Mouse (Mus musculus): Measurements from ENCODE around the gene Trim41. TPM values are rescaled to one million over a fixed set of nuclear protein-coding genes. Genes with fewer than 3 reads are reported as not detected.

Gene Trim41
- total RNA-seq (2014; fragmentation: Nextera tagmentation): 13.8 and 20.2 TPM in 2 replicates
- total RNA-seq (2017): 55.5 and 56.5 TPM in 2 replicates
- polyA plus RNA-seq (2012): 50.4 and 56.6 TPM in 2 replicates

GRCm38 (mm10) chr11:48816800-48817665, at the start of gene Trim41:
Gene Trim41, minus strand, starts transcription at chr11:48817353.
- Histone ChIP-seq H3K27me3 (ENCODE audit: insufficient read depth, low read length) (no peaks in the 10 kb centered on the region), H3K9me3 (replicated peaks) (no peaks in the 10 kb centered on the region), H3K4me3 (ENCODE audit: low read depth, low read length) (peak within 1 kb of the TSS; percentile 99), H3K4me1 (ENCODE audit: insufficient read depth, low read depth, low read length) (peaks cover 66% of the 10 kb centered on the region), H3K36me3 (replicated peaks) (peaks cover 40% of the 10 kb centered on the region)
- TF ChIP-seq GATA1 (IDR thresholded peaks at IDR 0.05; ENCODE audit: borderline replicate concordance, low read length) (no peak), POLR2AphosphoS5 (IDR thresholded peaks at IDR 0.05; ENCODE audit: insufficient replicate concordance, low read depth, low read length) (no peak), GATA2 (IDR thresholded peaks at IDR 0.05; ENCODE audit: borderline replicate concordance, low read depth, low read length) (no peak), TAL1 (conservative IDR thresholded peaks at IDR 0.05; ENCODE audit: low read depth, low read length) (no peak), CTCF (IDR thresholded peaks at IDR 0.05; ENCODE audit: low read depth, low read length) (no peak)
- ATAC-seq (ENCODE audit: extremely low read depth, insufficient number of reproducible peaks, low FRiP score, poor library complexity, severe bottlenecking) (peak; percentile 84), DNase-seq (ENCODE audit: low spot score) (peak; percentile 89)

GRCm38 (mm10) chr11:48866481-48866880, 49.3 kb upstream of the Trim41 start:
- Histone ChIP-seq H3K36me3 (replicated peaks) (peaks cover 51% of the 10 kb centered on the region), H3K9me3 (replicated peaks) (no peaks in the 10 kb centered on the region), H3K27me3 (ENCODE audit: insufficient read depth, low read length) (no peaks in the 10 kb centered on the region), H3K4me1 (ENCODE audit: insufficient read depth, low read depth, low read length) (peaks cover 42% of the 10 kb centered on the region), H3K4me3 (ENCODE audit: low read depth, low read length) (no peak overlapping the region)
- ATAC-seq (ENCODE audit: extremely low read depth, insufficient number of reproducible peaks, low FRiP score, poor library complexity, severe bottlenecking): no peak
- TF ChIP-seq POLR2AphosphoS5 (IDR thresholded peaks at IDR 0.05; ENCODE audit: insufficient replicate concordance, low read depth, low read length): no peak
- no peak for TF ChIP-seq TAL1 (conservative IDR thresholded peaks at IDR 0.05; ENCODE audit: low read depth, low read length)
- TF ChIP-seq CTCF (IDR thresholded peaks at IDR 0.05; ENCODE audit: low read depth, low read length): no peak
- no peak for TF ChIP-seq GATA1 (IDR thresholded peaks at IDR 0.05; ENCODE audit: borderline replicate concordance, low read length)
- no peak for TF ChIP-seq GATA2 (IDR thresholded peaks at IDR 0.05; ENCODE audit: borderline replicate concordance, low read depth, low read length)
- no peak for DNase-seq (ENCODE audit: low spot score)

GRCm38 (mm10) chr11:48863808-48864207, 46.7 kb upstream of the Trim41 start:
- Histone ChIP-seq H3K4me3 (ENCODE audit: low read depth, low read length) (no peak overlapping the region), H3K27me3 (ENCODE audit: insufficient read depth, low read length) (no peaks in the 10 kb centered on the region), H3K4me1 (ENCODE audit: insufficient read depth, low read depth, low read length) (peaks cover 31% of the 10 kb centered on the region), H3K9me3 (replicated peaks) (no peaks in the 10 kb centered on the region), H3K36me3 (replicated peaks) (peaks cover 51% of the 10 kb centered on the region)
- no peak for DNase-seq (ENCODE audit: low spot score)
- TF ChIP-seq GATA2 (IDR thresholded peaks at IDR 0.05; ENCODE audit: borderline replicate concordance, low read depth, low read length): no peak
- TF ChIP-seq CTCF (IDR thresholded peaks at IDR 0.05; ENCODE audit: low read depth, low read length): no peak
- TF ChIP-seq GATA1 (IDR thresholded peaks at IDR 0.05; ENCODE audit: borderline replicate concordance, low read length): no peak
- ATAC-seq (ENCODE audit: extremely low read depth, insufficient number of reproducible peaks, low FRiP score, poor library complexity, severe bottlenecking): no peak

- peaks cover 32% of the 10 kb centered on the region for H3K4me1 ChIP-seq (ENCODE audit: insufficient read depth, low read depth, low read length)
- TF ChIP-seq GATA2 (IDR thresholded peaks at IDR 0.05; ENCODE audit: borderline replicate concordance, low read depth, low read length) (no peak), TAL1 (conservative IDR thresholded peaks at IDR 0.05; ENCODE audit: low read depth, low read length) (no peak), CTCF (IDR thresholded peaks at IDR 0.05; ENCODE audit: low read depth, low read length) (no peak)
- DNase-seq (ENCODE audit: low spot score) (no peak), ATAC-seq (ENCODE audit: extremely low read depth, insufficient number of reproducible peaks, low FRiP score, poor library complexity, severe bottlenecking) (no peak)
- H3K9me3 ChIP-seq (replicated peaks): no peaks in the 10 kb centered on the region
- no peaks in the 10 kb centered on the region for H3K27me3 ChIP-seq (ENCODE audit: insufficient read depth, low read length)
- H3K36me3 ChIP-seq (replicated peaks): peaks cover 45% of the 10 kb centered on the region
- no peak overlapping the region for H3K4me3 ChIP-seq (ENCODE audit: low read depth, low read length)
These were observed 45.7 kb upstream of the Trim41 start for GRCm38 (mm10) chr11:48862784-48863319.

- Histone ChIP-seq H3K4me1 (ENCODE audit: insufficient read depth, low read depth, low read length) (peaks cover 39% of the 10 kb centered on the region), H3K36me3 (replicated peaks) (peaks cover 9% of the 10 kb centered on the region), H3K27me3 (ENCODE audit: insufficient read depth, low read length) (no peaks in the 10 kb centered on the region), H3K4me3 (ENCODE audit: low read depth, low read length) (no peak overlapping the region), H3K9me3 (replicated peaks) (no peaks in the 10 kb centered on the region)
- TF ChIP-seq POLR2AphosphoS5 (IDR thresholded peaks at IDR 0.05; ENCODE audit: insufficient replicate concordance, low read depth, low read length) (no peak), CTCF (IDR thresholded peaks at IDR 0.05; ENCODE audit: low read depth, low read length) (peak; percentile 51)
- no peak for DNase-seq (ENCODE audit: low spot score)
- ATAC-seq (ENCODE audit: extremely low read depth, insufficient number of reproducible peaks, low FRiP score, poor library complexity, severe bottlenecking): no peak
These were observed 41.9 kb upstream of the Trim41 start for GRCm38 (mm10) chr11:48859014-48859413.

- TF ChIP-seq GATA2 (IDR thresholded peaks at IDR 0.05; ENCODE audit: borderline replicate concordance, low read depth, low read length) (no peak), CTCF (IDR thresholded peaks at IDR 0.05; ENCODE audit: low read depth, low read length) (no peak), GATA1 (IDR thresholded peaks at IDR 0.05; ENCODE audit: borderline replicate concordance, low read length) (no peak), TAL1 (conservative IDR thresholded peaks at IDR 0.05; ENCODE audit: low read depth, low read length) (no peak), POLR2AphosphoS5 (IDR thresholded peaks at IDR 0.05; ENCODE audit: insufficient replicate concordance, low read depth, low read length) (no peak)
- Histone ChIP-seq H3K4me1 (ENCODE audit: insufficient read depth, low read depth, low read length) (peaks cover 48% of the 10 kb centered on the region), H3K36me3 (replicated peaks) (no peaks in the 10 kb centered on the region), H3K9me3 (replicated peaks) (peaks cover 6% of the 10 kb centered on the region), H3K27me3 (ENCODE audit: insufficient read depth, low read length) (peaks cover 8% of the 10 kb centered on the region), H3K4me3 (ENCODE audit: low read depth, low read length) (peak overlapping the region; percentile 71)
- DNase-seq (ENCODE audit: low spot score): no peak
- peak; percentile 46 for ATAC-seq (ENCODE audit: extremely low read depth, insufficient number of reproducible peaks, low FRiP score, poor library complexity, severe bottlenecking)
These were observed 36.5 kb upstream of the Trim41 start for GRCm38 (mm10) chr11:48853474-48854180.
